11 mouse cellular contexts compared by ENCODE assay signal in genomic region chr7:98490911-98491310, GRCm38 (mm10). TPM values are rescaled to one million over a fixed set of nuclear protein-coding genes. Genes with fewer than 3 reads are reported as not detected.
A peak's percentile ranks its signal among the peaks of the same experiment; 100 is the strongest.
DNase-seq lines count a peak whose midpoint lies in the region; ATAC-seq and TF ChIP-seq lines count a peak whose summit lies in the region.
"Had no signal": no experiment of that assay in that cellular context is flagged by ENCODE, and none has a peak within 500 bp of the region (broad histone marks: within the 10 kb centered on the region; RNA-seq: fewer than 3 reads in every experiment).

No protein-coding gene starts in this region.

- intact Hi-C loops in heart, postnatal 14 days (cut with DNase I) = loop anchor here (5.0 kb wide), 1 partner anchor 51 kb away; no protein-coding TSS in a partner anchor

- H3K4me3 ChIP-seq in heart, embryonic 13.5 days = peak overlapping the region; percentile 63
- H3K4me3 ChIP-seq in lung, embryonic 16.5 days (ENCODE audit: low read length) = peak overlapping the region; percentile 62
- peak overlapping the region; percentile 72 for H3K4me3 ChIP-seq in small intestine, adult 2 months (ENCODE audit: low read depth, low read length)

- H3K4me2 ChIP-seq in heart, embryonic 13.5 days = peak overlapping the region; percentile 88
- H3K4me2 ChIP-seq in lung, embryonic 16.5 days (ENCODE audit: low read depth, low read length) = peak overlapping the region; percentile 93; the same call in 1 of the 2 replicates

- no peak for ATAC-seq in heart, embryonic 13.5 days (ENCODE audit: extremely low read depth, insufficient number of reproducible peaks, low FRiP score, low TSS enrichment)
- no peak for ATAC-seq in lung, embryonic 16.5 days (ENCODE audit: low read depth)

- H3K9ac ChIP-seq in heart, embryonic 13.5 days = peak overlapping the region; percentile 80
- no peak overlapping the region for H3K9ac ChIP-seq in lung, embryonic 16.5 days (ENCODE audit: low read length)

- H3K36me3 ChIP-seq in heart, embryonic 13.5 days = no peaks in the 10 kb centered on the region
- no peaks in the 10 kb centered on the region for H3K36me3 ChIP-seq in lung, embryonic 16.5 days (ENCODE audit: control insufficient read depth, insufficient read depth, low read length)
- no peaks in the 10 kb centered on the region for H3K36me3 ChIP-seq in small intestine, adult 2 months (ENCODE audit: control insufficient read depth, insufficient read depth, low read length)

- no peak for TF ChIP-seq POLR2A in small intestine, adult 2 months (IDR thresholded peaks at IDR 0.05; ENCODE audit: low read depth, low read length)

- no peak overlapping the region for H3K27ac ChIP-seq in heart, embryonic 13.5 days (replicated peaks)
- no peak overlapping the region for H3K27ac ChIP-seq in lung, embryonic 16.5 days (ENCODE audit: low read length)
- peak overlapping the region; percentile 39; the same call in 1 of the 2 replicates for H3K27ac ChIP-seq in small intestine, adult 2 months (ENCODE audit: insufficient read depth, low read depth, low read length)

- TF ChIP-seq CTCF in small intestine, adult 2 months (IDR thresholded peaks at IDR 0.05; ENCODE audit: extremely low read depth, insufficient read length, insufficient replicate concordance, low read depth, low read length) = no peak

- H3K4me1 ChIP-seq in heart, embryonic 13.5 days = peaks cover 55% of the 10 kb centered on the region
- peaks cover 13% of the 10 kb centered on the region for H3K4me1 ChIP-seq in lung, embryonic 16.5 days (replicated peaks; ENCODE audit: control insufficient read depth, insufficient read depth, low read length)
- peaks cover 10% of the 10 kb centered on the region for H3K4me1 ChIP-seq in small intestine, adult 2 months (ENCODE audit: control insufficient read depth, insufficient read depth, insufficient read length, low read length)

- no peaks in the 10 kb centered on the region for H3K9me3 ChIP-seq in heart, embryonic 13.5 days
- H3K9me3 ChIP-seq in lung, embryonic 16.5 days (ENCODE audit: control insufficient read depth, low read length) = no peaks in the 10 kb centered on the region

- WGBS in heart, embryonic 13.5 days = 90% methylated on average over 6 of the region's 6 CpGs
- 90% methylated on average over 6 of the region's 6 CpGs for WGBS in lung, embryonic 16.5 days
- WGBS in small intestine, adult 2 months = 84% methylated on average over 6 of the region's 6 CpGs

- DNase-seq in heart, postnatal 14 days = no peak
- DNase-seq in lung, postnatal 10 days = no peak
- DNase-seq in induced T-regulatory cell, adult 2 months (ENCODE audit: low read depth) = peak; percentile 59
- no peak for DNase-seq in Muller cell, postnatal 12 days (ENCODE audit: inconsistent ontology term)
- DNase-seq in ovary, postnatal 10 days (ENCODE audit: low spot score) = no peak

- H3K27me3 ChIP-seq in heart, embryonic 13.5 days (replicated peaks) = peaks cover 30% of the 10 kb centered on the region
- H3K27me3 ChIP-seq in lung, embryonic 16.5 days (ENCODE audit: control insufficient read depth, insufficient read depth, low read depth, low read length) = no peaks in the 10 kb centered on the region
- H3K27me3 ChIP-seq in small intestine, adult 2 months (ENCODE audit: control insufficient read depth, insufficient read depth, low read length) = peaks cover 11% of the 10 kb centered on the region

RNA-seq across cellular contexts. Expression of gene Lrrc32, which starts 1.8 kb away (rescaled TPM):
- polyA plus RNA-seq in heart, embryonic 13.5 days (2015; fragmentation: Nextera tagmentation; extraction: Ambion mirVana) = 4.9 and 6.0 TPM in 2 replicates
- 10 to 100 TPM; 11.9 to 15.4 TPM for total RNA-seq in heart, postnatal 14 days (2021)
- polyA plus RNA-seq in lung, embryonic 16.5 days (2015; fragmentation: Nextera tagmentation; extraction: Ambion mirVana) = 6.0 and 6.3 TPM in 2 replicates
- polyA plus RNA-seq in small intestine, adult 2 months (2012; rRNA removed) = 10.5 and 17.7 TPM in 2 replicates

RNA-seq across cellular contexts. Expression of gene Gucy2d, which starts 50.7 kb away (rescaled TPM):
- not detected in 2 replicates for polyA plus RNA-seq in heart, embryonic 13.5 days (2015; fragmentation: Nextera tagmentation; extraction: Ambion mirVana)
- under 1 TPM in 1 of 2 experiments, not detected in 1; 0.17 TPM for total RNA-seq in heart, postnatal 14 days (2021)
- not detected in 2 replicates for polyA plus RNA-seq in lung, embryonic 16.5 days (2015; fragmentation: Nextera tagmentation; extraction: Ambion mirVana)
- not detected in 2 replicates for polyA plus RNA-seq in small intestine, adult 2 months (2012; rRNA removed)
- total RNA-seq: hematopoietic stem cell, adult 5-6 weeks; left cerebral cortex, postnatal 25 days had no signal
- polyA plus RNA-seq: neural tube, embryonic 11.5 days had no signal
